Mouse (Mus musculus): ENCODE data around the gene Psmb2. TPM values are rescaled to one million over a fixed set of nuclear protein-coding genes. Genes with fewer than 3 reads are reported as not detected.

The Psmb2 gene
- total RNA-seq (2014; fragmentation: Nextera tagmentation): 295 and 328 TPM in 2 replicates
- total RNA-seq (2017): 102 and 140 TPM in 2 replicates

GRCm38 (mm10) chr4:126677054-126678003 lies at the start of gene Psmb2:
Gene Psmb2 (plus strand): TSS chr4:126677630.
- peak; percentile 99 for ATAC-seq (replicated peaks; ENCODE audit: poor library complexity, severe bottlenecking)

- ATAC-seq (replicated peaks; ENCODE audit: poor library complexity, severe bottlenecking): no peak
These were observed 45.5 kb upstream of the Psmb2 start for GRCm38 (mm10) chr4:126631922-126632321.

- no peak for ATAC-seq (replicated peaks; ENCODE audit: poor library complexity, severe bottlenecking)
These were observed 44.8 kb upstream of the Psmb2 start for GRCm38 (mm10) chr4:126632668-126633067.

GRCm38 (mm10) chr4:126636330-126636729 lies 41.1 kb upstream of the Psmb2 start:
- no peak for ATAC-seq (replicated peaks; ENCODE audit: poor library complexity, severe bottlenecking)

GRCm38 (mm10) chr4:126637446-126637845 lies 40.0 kb upstream of the Psmb2 start:
- no peak for ATAC-seq (replicated peaks; ENCODE audit: poor library complexity, severe bottlenecking)

- no peak for ATAC-seq (replicated peaks; ENCODE audit: poor library complexity, severe bottlenecking)
These were observed 38.1 kb upstream of the Psmb2 start for GRCm38 (mm10) chr4:126639339-126639738.

- no peak for ATAC-seq (replicated peaks; ENCODE audit: poor library complexity, severe bottlenecking)
These were observed 35.5 kb upstream of the Psmb2 start for GRCm38 (mm10) chr4:126641901-126642300.

- peak; percentile 69 for ATAC-seq (replicated peaks; ENCODE audit: poor library complexity, severe bottlenecking)
These were observed 33.6 kb upstream of the Psmb2 start for GRCm38 (mm10) chr4:126643815-126644214.

- no peak for ATAC-seq (replicated peaks; ENCODE audit: poor library complexity, severe bottlenecking)
These were observed 33.0 kb upstream of the Psmb2 start for GRCm38 (mm10) chr4:126644333-126644963.

GRCm38 (mm10) chr4:126647996-126648910 lies 29.2 kb upstream of the Psmb2 start:
- no peak for ATAC-seq (replicated peaks; ENCODE audit: poor library complexity, severe bottlenecking)

- no peak for ATAC-seq (replicated peaks; ENCODE audit: poor library complexity, severe bottlenecking)
These were observed 24.3 kb upstream of the Psmb2 start for GRCm38 (mm10) chr4:126653148-126653547.

GRCm38 (mm10) chr4:126655356-126655755 lies 22.1 kb upstream of the Psmb2 start:
- peak; percentile 69 for ATAC-seq (replicated peaks; ENCODE audit: poor library complexity, severe bottlenecking)

GRCm38 (mm10) chr4:126661249-126661648 lies 16.2 kb upstream of the Psmb2 start:
- ATAC-seq (replicated peaks; ENCODE audit: poor library complexity, severe bottlenecking): no peak

GRCm38 (mm10) chr4:126667075-126667474 lies 10.4 kb upstream of the Psmb2 start:
- ATAC-seq (replicated peaks; ENCODE audit: poor library complexity, severe bottlenecking): no peak

GRCm38 (mm10) chr4:126682298-126682697 lies 4.9 kb downstream of the Psmb2 start:
- ATAC-seq (replicated peaks; ENCODE audit: poor library complexity, severe bottlenecking): no peak

GRCm38 (mm10) chr4:126683084-126683483 lies 5.7 kb downstream of the Psmb2 start:
- no peak for ATAC-seq (replicated peaks; ENCODE audit: poor library complexity, severe bottlenecking)

- no peak for ATAC-seq (replicated peaks; ENCODE audit: poor library complexity, severe bottlenecking)
These were observed 12.0 kb downstream of the Psmb2 start for GRCm38 (mm10) chr4:126689457-126689856.

- no peak for ATAC-seq (replicated peaks; ENCODE audit: poor library complexity, severe bottlenecking)
These were observed 15.6 kb downstream of the Psmb2 start for GRCm38 (mm10) chr4:126693021-126693420.

GRCm38 (mm10) chr4:126696908-126697307 lies 19.5 kb downstream of the Psmb2 start:
- ATAC-seq (replicated peaks; ENCODE audit: poor library complexity, severe bottlenecking): no peak

Measured in granulocyte monocyte progenitor cell, adult 5-6 weeks (primary cell).